8 mouse cellular contexts compared by ENCODE assay signal in genomic region chr12:110600225-110600991, GRCm38 (mm10). TPM values are rescaled to one million over a fixed set of nuclear protein-coding genes. Genes with fewer than 3 reads are reported as not detected.
A peak's percentile ranks its signal among the peaks of the same experiment; 100 is the strongest.
DNase-seq lines count a peak whose midpoint lies in the region; ATAC-seq lines count a peak whose summit lies in the region.

No protein-coding gene starts in this region.

- H3K4me1 ChIP-seq in lung, embryonic 15.5 days, result peaks cover 24% of the 10 kb centered on the region
- H3K4me1 ChIP-seq in intestine, embryonic 15.5 days (replicated peaks), result peaks cover 20% of the 10 kb centered on the region; the same call in 1 of the 2 replicates
- peaks cover 19% of the 10 kb centered on the region for H3K4me1 ChIP-seq in neural tube, embryonic 14.5 days (ENCODE audit: control insufficient read depth, insufficient read depth, low read length)

- no peak for ATAC-seq in lung, embryonic 15.5 days (ENCODE audit: borderline replicate concordance, extremely low read depth, low FRiP score, low TSS enrichment)
- ATAC-seq in intestine, embryonic 15.5 days, result no peak
- ATAC-seq in neural tube, embryonic 14.5 days (ENCODE audit: low read depth), result peak; percentile 7; the same call in 1 of the 2 replicates

- peak overlapping the region; percentile 59 for H3K4me2 ChIP-seq in lung, embryonic 15.5 days
- peak overlapping the region; percentile 62 for H3K4me2 ChIP-seq in intestine, embryonic 15.5 days (replicated peaks)
- peak overlapping the region; percentile 84 for H3K4me2 ChIP-seq in neural tube, embryonic 14.5 days (ENCODE audit: low read depth, low read length)

- H3K36me3 ChIP-seq in lung, embryonic 15.5 days, result no peaks in the 10 kb centered on the region
- H3K36me3 ChIP-seq in intestine, embryonic 15.5 days, result no peaks in the 10 kb centered on the region
- no peaks in the 10 kb centered on the region for H3K36me3 ChIP-seq in neural tube, embryonic 14.5 days (ENCODE audit: control insufficient read depth, insufficient read depth, low read length)

- H3K27ac ChIP-seq in lung, embryonic 15.5 days, result no peak overlapping the region
- H3K27ac ChIP-seq in intestine, embryonic 15.5 days, result no peak overlapping the region
- no peak overlapping the region for H3K27ac ChIP-seq in neural tube, embryonic 14.5 days (ENCODE audit: low read depth, low read length)

- H3K27me3 ChIP-seq in lung, embryonic 15.5 days, result no peaks in the 10 kb centered on the region
- no peaks in the 10 kb centered on the region for H3K27me3 ChIP-seq in intestine, embryonic 15.5 days (replicated peaks)
- H3K27me3 ChIP-seq in neural tube, embryonic 14.5 days (ENCODE audit: control insufficient read depth, insufficient read depth, low read length), result no peaks in the 10 kb centered on the region

- 0 out of 2 replicates have a peak overlapping the region, but pooled peaks have one; percentile 2 for H3K9ac ChIP-seq in lung, embryonic 15.5 days
- no peak overlapping the region for H3K9ac ChIP-seq in intestine, embryonic 15.5 days
- peak overlapping the region; percentile 98; the same call in 1 of the 2 replicates for H3K9ac ChIP-seq in neural tube, embryonic 14.5 days (replicated peaks; ENCODE audit: low read depth, low read length)

- 49% methylated on average over 13 of the region's 13 CpGs for WGBS in lung, embryonic 15.5 days
- WGBS in intestine, embryonic 15.5 days, result 54% methylated on average over 13 of the region's 13 CpGs
- 59% methylated on average over 13 of the region's 13 CpGs for WGBS in neural tube, embryonic 14.5 days

- H3K4me3 ChIP-seq in lung, embryonic 15.5 days, result peak overlapping the region; percentile 87
- peak overlapping the region; percentile 74 for H3K4me3 ChIP-seq in intestine, embryonic 15.5 days (replicated peaks)
- H3K4me3 ChIP-seq in neural tube, embryonic 14.5 days (ENCODE audit: low read depth, low read length), result peak overlapping the region; percentile 99

- no peaks in the 10 kb centered on the region for H3K9me3 ChIP-seq in lung, embryonic 15.5 days
- no peaks in the 10 kb centered on the region for H3K9me3 ChIP-seq in intestine, embryonic 15.5 days
- H3K9me3 ChIP-seq in neural tube, embryonic 14.5 days (ENCODE audit: control insufficient read depth, low read length), result no peaks in the 10 kb centered on the region

- peak; percentile 35 for DNase-seq in cerebellum, adult 8-10 months
- DNase-seq in cerebellum, postnatal 36 days, result no peak
- DNase-seq in lung, adult 18-20 months, result no peak
- no peak for DNase-seq in adipocyte (ENCODE audit: low spot score)
- no peak for DNase-seq in thymus, postnatal 0 days (ENCODE audit: low spot score)

RNA-seq across cellular contexts. Expression of gene Dync1h1, which starts 0.8 kb away (rescaled TPM):
- 39.5 and 48.9 TPM in 2 replicates for polyA plus RNA-seq in lung, embryonic 15.5 days (2015; fragmentation: Nextera tagmentation; extraction: Ambion mirVana)
- 35.7 and 38.6 TPM in 2 replicates for polyA plus RNA-seq in intestine, embryonic 15.5 days (2015; fragmentation: Nextera tagmentation; extraction: Ambion mirVana)
- 107 and 142 TPM in 2 replicates for polyA plus RNA-seq in neural tube, embryonic 14.5 days (2014; fragmentation: Nextera tagmentation; extraction: Ambion mirVana)
- 24.2 and 33.2 TPM in 2 replicates for polyA plus RNA-seq in thymus, postnatal 0 days (2015; fragmentation: Nextera tagmentation; extraction: Ambion mirVana)
